14 mouse cellular contexts compared by ENCODE assay signal in genomic region chr12:102394496-102394895, GRCm38 (mm10). TPM values are rescaled to one million over a fixed set of nuclear protein-coding genes. Genes with fewer than 3 reads are reported as not detected.
DNase-seq lines count a peak whose midpoint lies in the region.
"Had no signal": no experiment of that assay in that cellular context is flagged by ENCODE, and none has a peak within 500 bp of the region (broad histone marks: within the 10 kb centered on the region; RNA-seq: fewer than 3 reads in every experiment).

No protein-coding gene starts in this region.

- peak; percentile 93 for DNase-seq in heart, adult 11 months
- no peak for DNase-seq in heart, adult 9 months (ENCODE audit: low spot score in 2 of 2)
- DNase-seq in Muller cell, postnatal 12 days (ENCODE audit: inconsistent ontology term), result peak; percentile 7
- peak; percentile 94 for DNase-seq in kidney, adult 9 months
- DNase-seq in kidney, postnatal 4 days, result peak; percentile 32 to 60
- no peak for DNase-seq in spleen, postnatal 4 days (ENCODE audit: low spot score in 2 of 2)
- DNase-seq in gastrocnemius, adult 8-10 months (ENCODE audit: low spot score in 2 of 2), result no peak
- DNase-seq: adrenal gland, adult 2 months; cerebellum, adult 11-12 months; forebrain, postnatal 0 days; lung, postnatal 10 days; right cerebral cortex, adult 18-20 months; thymus, adult 2 months; thymus, postnatal 4 days had no signal

RNA-seq across cellular contexts. Expression of gene Lgmn, which starts 45.1 kb away (rescaled TPM):
- total RNA-seq in gastrocnemius, adult 8-10 months (2022), result 10 to 100 TPM; 17.5 to 24.8 (median 18.9) TPM

Comparison
In these comparisons a context has a peak if more than half of its experiments do, and no peak if none do; other contexts are left out.
1. DNase-seq: peak in heart, adult 11 months (single experiment), Muller cell, postnatal 12 days (single experiment), kidney, adult 9 months (single experiment) and kidney, postnatal 4 days (2 of 2); none in heart, adult 9 months (0 of 2), spleen, postnatal 4 days (0 of 2) and gastrocnemius, adult 8-10 months (0 of 2).